Mouse (Mus musculus): ENCODE measurements around the gene Cpm. TPM values are rescaled to one million over a fixed set of nuclear protein-coding genes. Genes with fewer than 3 reads are reported as not detected.

Cpm gene
- polyA plus RNA-seq, 1 experiment from 2014 or later = 43.6 TPM

- no peak overlapping the region for H3K9ac ChIP-seq (ENCODE audit: low read depth, low read length)
- H3K27me3 ChIP-seq (replicated peaks; ENCODE audit: control insufficient read depth, insufficient read depth, low read length) = no peaks in the 10 kb centered on the region
- ATAC-seq (ENCODE audit: low read depth) (no peak), DNase-seq (ENCODE audit: low spot score) (no peak)
- H3K36me3 ChIP-seq (ENCODE audit: control insufficient read depth, insufficient read depth, low read length) = no peaks in the 10 kb centered on the region
- no peak overlapping the region for H3K4me3 ChIP-seq (ENCODE audit: low read depth, low read length)
- WGBS = 58% methylated on average over 7 of the region's 7 CpGs
- H3K27ac ChIP-seq (replicated peaks; ENCODE audit: low read depth, low read length) = no peak overlapping the region
- H3K9me3 ChIP-seq (ENCODE audit: control insufficient read depth, low read length) = no peaks in the 10 kb centered on the region
- 0 out of 2 replicates have a peak, but pooled peaks cover 4% of the 10 kb centered on the region for H3K4me1 ChIP-seq (ENCODE audit: control insufficient read depth, insufficient read depth, low read length)
- no peak overlapping the region for H3K4me2 ChIP-seq (ENCODE audit: low read depth, low read length)
Observed at GRCm38 (mm10) chr10:117655908-117656661, 26.8 kb downstream of the Cpm start.

- H3K9me3 ChIP-seq (ENCODE audit: control insufficient read depth, low read length) = no peaks in the 10 kb centered on the region
- DNase-seq (ENCODE audit: low spot score) (no peak), ATAC-seq (ENCODE audit: low read depth) (no peak)
- WGBS = 82% methylated on average over 6 of the region's 6 CpGs
- H3K27me3 ChIP-seq (replicated peaks; ENCODE audit: control insufficient read depth, insufficient read depth, low read length) = no peaks in the 10 kb centered on the region
- H3K36me3 ChIP-seq (ENCODE audit: control insufficient read depth, insufficient read depth, low read length) = no peaks in the 10 kb centered on the region
- no peak overlapping the region for H3K4me3 ChIP-seq (ENCODE audit: low read depth, low read length)
- no peak overlapping the region for H3K4me2 ChIP-seq (ENCODE audit: low read depth, low read length)
- H3K9ac ChIP-seq (ENCODE audit: low read depth, low read length) = no peak overlapping the region
- H3K4me1 ChIP-seq (ENCODE audit: control insufficient read depth, insufficient read depth, low read length) = 0 out of 2 replicates have a peak, but pooled peaks cover 4% of the 10 kb centered on the region
- H3K27ac ChIP-seq (replicated peaks; ENCODE audit: low read depth, low read length) = no peak overlapping the region
Observed at GRCm38 (mm10) chr10:117656662-117656962, 27.3 kb downstream of the Cpm start.

- no peak for ATAC-seq (ENCODE audit: low read depth)
- DNase-seq (ENCODE audit: low spot score) = no peak
- Histone ChIP-seq H3K36me3 (ENCODE audit: control insufficient read depth, insufficient read depth, low read length) (no peaks in the 10 kb centered on the region), H3K9ac (ENCODE audit: low read depth, low read length) (no peak overlapping the region), H3K4me1 (ENCODE audit: control insufficient read depth, insufficient read depth, low read length) (0 out of 2 replicates have a peak, but pooled peaks cover 4% of the 10 kb centered on the region), H3K4me3 (ENCODE audit: low read depth, low read length) (no peak overlapping the region), H3K9me3 (ENCODE audit: control insufficient read depth, low read length) (no peaks in the 10 kb centered on the region), H3K27me3 (replicated peaks; ENCODE audit: control insufficient read depth, insufficient read depth, low read length) (no peaks in the 10 kb centered on the region), H3K27ac (replicated peaks; ENCODE audit: low read depth, low read length) (no peak overlapping the region), H3K4me2 (ENCODE audit: low read depth, low read length) (no peak overlapping the region)
- 74% methylated on average over 7 of the region's 7 CpGs for WGBS
Observed at GRCm38 (mm10) chr10:117656985-117657658, 27.8 kb downstream of the Cpm start.

GRCm38 (mm10) chr10:117657659-117658306 is 28.5 kb downstream of the Cpm start:
- 83% methylated on average over 3 of the region's 3 CpGs for WGBS
- DNase-seq (ENCODE audit: low spot score) = no peak

GRCm38 (mm10) chr10:117658522-117659429 is 29.5 kb downstream of the Cpm start:
- H3K27me3 ChIP-seq (replicated peaks; ENCODE audit: control insufficient read depth, insufficient read depth, low read length) = no peaks in the 10 kb centered on the region
- 78% methylated on average over 14 of the region's 14 CpGs for WGBS
- no peak overlapping the region for H3K27ac ChIP-seq (replicated peaks; ENCODE audit: low read depth, low read length)

More at GRCm38 (mm10) chr10:117657659-117658306, 28.5 kb downstream of the Cpm start:
- H3K36me3 ChIP-seq (ENCODE audit: control insufficient read depth, insufficient read depth, low read length) = no peaks in the 10 kb centered on the region
- no peak overlapping the region for H3K27ac ChIP-seq (replicated peaks; ENCODE audit: low read depth, low read length)
- H3K4me3 ChIP-seq (ENCODE audit: low read depth, low read length) = no peak overlapping the region
- ATAC-seq (ENCODE audit: low read depth) = no peak
- H3K9me3 ChIP-seq (ENCODE audit: control insufficient read depth, low read length) = no peaks in the 10 kb centered on the region
- H3K4me1 ChIP-seq (ENCODE audit: control insufficient read depth, insufficient read depth, low read length) = peaks cover 7% of the 10 kb centered on the region; the same call in 1 of the 2 replicates
- H3K27me3 ChIP-seq (replicated peaks; ENCODE audit: control insufficient read depth, insufficient read depth, low read length) = no peaks in the 10 kb centered on the region
- H3K4me2 ChIP-seq (ENCODE audit: low read depth, low read length) = no peak overlapping the region
- H3K9ac ChIP-seq (ENCODE audit: low read depth, low read length) = no peak overlapping the region

GRCm38 (mm10) chr10:117659430-117659813 is 30.1 kb downstream of the Cpm start:
- Histone ChIP-seq H3K27me3 (replicated peaks; ENCODE audit: control insufficient read depth, insufficient read depth, low read length) (no peaks in the 10 kb centered on the region), H3K4me1 (ENCODE audit: control insufficient read depth, insufficient read depth, low read length) (peaks cover 19% of the 10 kb centered on the region; the same call in 1 of the 2 replicates), H3K4me2 (ENCODE audit: low read depth, low read length) (no peak overlapping the region), H3K9ac (ENCODE audit: low read depth, low read length) (no peak overlapping the region), H3K9me3 (ENCODE audit: control insufficient read depth, low read length) (no peaks in the 10 kb centered on the region), H3K4me3 (ENCODE audit: low read depth, low read length) (no peak overlapping the region), H3K36me3 (ENCODE audit: control insufficient read depth, insufficient read depth, low read length) (no peaks in the 10 kb centered on the region), H3K27ac (replicated peaks; ENCODE audit: low read depth, low read length) (no peak overlapping the region)
- ATAC-seq (ENCODE audit: low read depth) = no peak
- 53% methylated on average over 11 of the region's 11 CpGs for WGBS
- no peak for DNase-seq (ENCODE audit: low spot score)

More at GRCm38 (mm10) chr10:117658522-117659429, 29.5 kb downstream of the Cpm start:
- no peaks in the 10 kb centered on the region for H3K9me3 ChIP-seq (ENCODE audit: control insufficient read depth, low read length)
- H3K4me2 ChIP-seq (ENCODE audit: low read depth, low read length) = no peak overlapping the region
- H3K9ac ChIP-seq (ENCODE audit: low read depth, low read length) = no peak overlapping the region
- DNase-seq (ENCODE audit: low spot score) (no peak), ATAC-seq (ENCODE audit: low read depth) (0 out of 2 replicates have a peak, but pooled peaks have one; percentile 26)
- no peaks in the 10 kb centered on the region for H3K36me3 ChIP-seq (ENCODE audit: control insufficient read depth, insufficient read depth, low read length)
- peaks cover 15% of the 10 kb centered on the region; the same call in 1 of the 2 replicates for H3K4me1 ChIP-seq (ENCODE audit: control insufficient read depth, insufficient read depth, low read length)
- H3K4me3 ChIP-seq (ENCODE audit: low read depth, low read length) = no peak overlapping the region

- 43% methylated on average over 11 of the region's 11 CpGs for WGBS
- Histone ChIP-seq H3K27me3 (replicated peaks; ENCODE audit: control insufficient read depth, insufficient read depth, low read length) (no peaks in the 10 kb centered on the region), H3K4me3 (ENCODE audit: low read depth, low read length) (no peak overlapping the region), H3K36me3 (ENCODE audit: control insufficient read depth, insufficient read depth, low read length) (no peaks in the 10 kb centered on the region), H3K4me2 (ENCODE audit: low read depth, low read length) (no peak overlapping the region), H3K4me1 (ENCODE audit: control insufficient read depth, insufficient read depth, low read length) (peaks cover 19% of the 10 kb centered on the region; the same call in 1 of the 2 replicates), H3K9me3 (ENCODE audit: control insufficient read depth, low read length) (no peaks in the 10 kb centered on the region), H3K27ac (replicated peaks; ENCODE audit: low read depth, low read length) (no peak overlapping the region), H3K9ac (ENCODE audit: low read depth, low read length) (no peak overlapping the region)
- ATAC-seq (ENCODE audit: low read depth) = 0 out of 2 replicates have a peak, but pooled peaks have one; percentile 18
- no peak for DNase-seq (ENCODE audit: low spot score)
Observed at GRCm38 (mm10) chr10:117659819-117660218, 30.5 kb downstream of the Cpm start.

Measured in embryonic facial prominence, embryonic 14.5 days (tissue).